Mouse (Mus musculus) C2C12 (cell line): ENCODE data around the gene Rcc1l.

Experiments
- CEBPB ChIP-seq: IDR thresholded peaks from one replicate; pipeline ENCODE4 v1.6.1; 2011; ENCODE audit warnings: low read depth, mild to moderate bottlenecking, control low read depth, moderate library complexity
- CTCF ChIP-seq: IDR thresholded peaks from one replicate; pipeline ENCODE4 v1.5.1; 2011; ENCODE audit not compliant: control insufficient read depth, insufficient read depth, insufficient read length
- FOSL1 ChIP-seq: IDR thresholded peaks from one replicate; pipeline ENCODE4 v1.8.0; 2011; ENCODE audit warnings: mild to moderate bottlenecking, low read length; ENCODE audit not compliant: poor library complexity, insufficient read depth, severe bottlenecking
- MAX ChIP-seq: IDR thresholded peaks from one replicate; pipeline ENCODE4 v1.6.1; 2011; ENCODE audit warnings: mild to moderate bottlenecking, control low read depth
- USF1 ChIP-seq: IDR thresholded peaks from one replicate; pipeline ENCODE4 v1.6.1; 2011; ENCODE audit warnings: low read depth, mild to moderate bottlenecking, control low read depth, moderate library complexity

GRCm38 (mm10) chr5:134141236-134141635, 35.3 kb downstream of the Rcc1l start:
- TF ChIP-seq CTCF (no peak), FOSL1 (no peak), MAX (no peak), USF1 (no peak), CEBPB (no peak)
